Mouse (Mus musculus) liver, postnatal 0 days (tissue): ENCODE results near the gene Gm4737.

ENCODE experiments used
- CTCF ChIP-seq: sonication (generic); IDR thresholded peaks from 2 replicates; pipeline ENCODE4 v1.5.1; 2016; ENCODE audit warnings: antibody characterized with exemption, low read depth
- EP300 ChIP-seq: IDR thresholded peaks from 2 replicates; pipeline ENCODE4 v1.6.1; 2016; ENCODE audit warnings: antibody characterized with exemption, low read depth, mild to moderate bottlenecking

- no peak for TF ChIP-seq CTCF
- no peak for TF ChIP-seq EP300
Observed at GRCm38 (mm10) chr16:46114727-46115126, 40.1 kb downstream of the Gm4737 start.
